Mouse (Mus musculus) hindbrain, embryonic 14.5 days (tissue): ENCODE measurements around the gene Lin7a. TPM values are rescaled to one million over a fixed set of nuclear protein-coding genes. Genes with fewer than 3 reads are reported as not detected.

Experiments used
- ATAC-seq: fragments of 200-750 bp; cut with Nextera tagmentation; 2 replicates; pipeline ENCODE4 v1.8.0; 2017; ENCODE audit warnings: moderate number of reproducible peaks, mild to moderate bottlenecking, moderate TSS enrichment, moderate library complexity; ENCODE audit not compliant: low FRiP score
- DNase-seq: peaks from one replicate; pipeline ENCODE4 v3.0.0-alpha.2; 2015; ENCODE audit warnings: low spot score
- H3K27ac ChIP-seq: fragments of 300-500 bp; sonication (generic); 2 replicates; pipeline ENCODE4 v1.5.1; 2014; ENCODE audit warnings: mild to moderate bottlenecking, moderate library complexity
- H3K27me3 ChIP-seq: fragments of 300-500 bp; sonication (generic); 2 replicates; pipeline ENCODE4 v1.6.1; 2014; ENCODE audit warnings: mild to moderate bottlenecking, low read length, mixed read lengths; ENCODE audit not compliant: control insufficient read depth, insufficient read depth
- H3K36me3 ChIP-seq: fragments of 300-500 bp; sonication (generic); replicated peaks from 2 replicates; pipeline ENCODE4 v1.6.1; 2014; ENCODE audit not compliant: control insufficient read depth, insufficient read depth
- H3K4me1 ChIP-seq: fragments of 300-500 bp; sonication (generic); replicated peaks from 2 replicates; pipeline ENCODE4 v1.6.1; 2014; ENCODE audit warnings: antibody characterized with exemption, low read length, mixed read lengths; ENCODE audit not compliant: control insufficient read depth, insufficient read depth
- H3K4me2 ChIP-seq: fragments of 300-500 bp; sonication (generic); replicated peaks from 2 replicates; pipeline ENCODE4 v1.6.1; 2014; ENCODE audit warnings: mild to moderate bottlenecking, moderate library complexity
- H3K4me3 ChIP-seq: fragments of 300-500 bp; sonication (generic); replicated peaks from 2 replicates; pipeline ENCODE4 v1.5.1; 2014; ENCODE audit warnings: mild to moderate bottlenecking, low read length
- H3K9ac ChIP-seq: fragments of 300-500 bp; sonication (generic); 2 replicates; pipeline ENCODE4 v1.6.1; 2014
- H3K9me3 ChIP-seq: fragments of 300-500 bp; sonication (generic); 2 replicates; pipeline ENCODE4 v1.6.1; 2016; ENCODE audit warnings: low read length; ENCODE audit not compliant: control insufficient read depth
- whole genome bisulfite sequencing: fragments of 180-500 bp; shearing (Covaris S2); extraction: QIAGEN DNeasy Blood & Tissue Kit; methylation state at CpG from one replicate; pipeline ENCODE4 v1.1.7; 2014; 5-methylcytosine and 5-hydroxymethylcytosine counted together
- polyA plus RNA-seq: library from polyadenylated mRNA; unstranded; fragments of >200 nt; fragmentation: Nextera tagmentation; extraction: Ambion mirVana; gene quantifications from 2 replicates; pipeline ENCODE4 v1.2.1, GENCODE M21; 2014

The Lin7a gene
- polyA plus RNA-seq, 1 experiment from 2014 or later, result 36.2 TPM

DNA sequence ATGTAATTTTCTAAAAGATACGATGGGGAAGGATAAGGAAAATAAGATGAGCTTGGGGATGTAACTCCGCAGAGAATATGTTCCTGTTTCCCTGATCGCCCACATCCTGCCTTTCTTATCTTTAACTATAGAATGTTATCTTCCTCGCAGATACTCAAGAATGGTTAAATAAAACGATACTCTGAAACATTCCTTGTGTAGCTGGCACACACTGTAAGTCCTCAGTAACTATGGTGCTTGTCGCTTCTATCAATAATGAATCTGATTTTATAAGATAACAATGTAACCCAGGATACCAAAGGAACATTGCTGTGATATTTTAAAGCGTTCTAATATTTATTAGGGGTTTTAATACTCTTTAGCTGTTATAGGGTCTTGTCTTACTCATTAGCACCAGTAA is 22.4 kb upstream of the Lin7a start:
- ATAC-seq (no peak), DNase-seq (no peak)
- Histone ChIP-seq H3K36me3 (no peaks in the 10 kb centered on the region), H3K4me2 (no peak overlapping the region), H3K9me3 (no peaks in the 10 kb centered on the region), H3K27ac (no peak overlapping the region), H3K9ac (no peak overlapping the region), H3K4me1 (no peaks in the 10 kb centered on the region), H3K27me3 (no peaks in the 10 kb centered on the region), H3K4me3 (no peak overlapping the region)
- 91% methylated on average over 7 of the region's 7 CpGs for WGBS

GRCm38 (mm10) chr10:107249606-107250186 is 21.8 kb upstream of the Lin7a start:
- H3K9ac ChIP-seq, result no peak overlapping the region
- DNase-seq, result no peak
- no peaks in the 10 kb centered on the region for H3K27me3 ChIP-seq
- no peak for ATAC-seq
- H3K4me1 ChIP-seq, result no peaks in the 10 kb centered on the region
- no peak overlapping the region for H3K4me2 ChIP-seq
- no peak overlapping the region for H3K4me3 ChIP-seq
- H3K36me3 ChIP-seq, result no peaks in the 10 kb centered on the region
- 85% methylated on average over 5 of the region's 5 CpGs for WGBS
- H3K27ac ChIP-seq, result no peak overlapping the region
- no peaks in the 10 kb centered on the region for H3K9me3 ChIP-seq

DNA sequence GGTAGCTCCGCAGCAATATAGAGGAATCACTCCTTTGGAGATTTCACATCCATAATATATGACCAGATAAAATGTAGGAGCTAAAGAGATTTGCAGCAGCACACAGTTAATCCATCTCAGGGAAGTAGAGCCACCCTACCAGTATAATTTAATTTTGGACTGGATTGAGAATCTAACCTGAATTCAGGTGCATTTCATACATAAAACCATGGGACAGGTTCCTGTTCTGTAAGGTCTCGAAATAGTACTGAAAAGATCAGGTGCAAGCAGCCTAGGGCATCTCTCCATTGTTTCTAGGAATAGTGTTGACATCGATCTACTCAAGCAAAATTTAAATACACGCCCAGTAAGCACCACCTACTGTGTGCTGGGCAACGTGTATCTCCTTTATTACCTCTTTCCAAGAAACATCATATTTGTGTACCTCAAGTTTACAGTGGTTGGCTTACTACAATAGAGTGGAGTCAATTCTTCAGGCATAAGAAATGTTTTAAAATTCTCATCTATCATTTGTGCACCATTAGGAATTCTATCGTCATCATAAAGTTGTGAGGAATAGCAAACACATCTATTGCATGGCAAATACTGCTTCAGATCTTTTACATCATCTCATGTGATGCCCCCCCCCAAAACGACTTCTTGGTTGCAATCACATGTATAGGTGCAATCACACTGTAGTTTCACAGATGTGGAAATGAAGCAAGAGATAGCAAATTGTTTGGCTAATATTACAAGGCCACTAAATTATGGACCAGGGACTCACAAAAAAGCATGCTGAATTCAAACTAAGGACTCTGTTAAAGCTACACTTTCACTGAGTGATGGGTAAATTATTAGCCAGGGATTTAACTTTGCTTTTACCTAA is 20.9 kb upstream of the Lin7a start:
- H3K4me1 ChIP-seq, result no peaks in the 10 kb centered on the region
- H3K4me2 ChIP-seq, result no peak overlapping the region
- no peak for DNase-seq
- no peak overlapping the region for H3K9ac ChIP-seq
- no peak overlapping the region for H3K27ac ChIP-seq
- H3K36me3 ChIP-seq, result no peaks in the 10 kb centered on the region
- H3K4me3 ChIP-seq, result no peak overlapping the region
- no peaks in the 10 kb centered on the region for H3K9me3 ChIP-seq
- 84% methylated on average over 7 of the region's 7 CpGs for WGBS
- no peak for ATAC-seq
- H3K27me3 ChIP-seq, result no peaks in the 10 kb centered on the region

DNA sequence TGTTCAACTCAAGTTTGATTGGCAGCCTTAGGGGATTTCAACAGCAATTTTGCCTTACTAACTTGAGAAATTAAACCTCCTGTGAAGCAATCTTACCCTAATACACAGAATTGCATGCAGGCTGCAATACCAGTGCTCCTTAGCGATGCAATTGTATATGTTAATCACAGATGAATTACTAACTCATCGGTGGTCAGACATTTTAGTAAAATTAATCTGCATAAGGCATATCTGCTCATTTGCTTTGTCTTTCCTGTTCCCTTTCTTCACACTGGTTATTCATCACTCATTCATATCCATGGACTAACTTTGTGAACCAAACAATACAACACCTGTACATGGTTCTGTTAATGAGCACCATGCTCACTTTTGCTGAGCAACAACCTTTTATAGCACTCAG is 20.2 kb upstream of the Lin7a start:
- no peak overlapping the region for H3K4me3 ChIP-seq
- WGBS, result 74% methylated on average over 2 of the region's 2 CpGs
- H3K4me1 ChIP-seq, result no peaks in the 10 kb centered on the region
- H3K27ac ChIP-seq, result no peak overlapping the region
- no peaks in the 10 kb centered on the region for H3K9me3 ChIP-seq
- H3K27me3 ChIP-seq, result no peaks in the 10 kb centered on the region
- H3K36me3 ChIP-seq, result no peaks in the 10 kb centered on the region
- no peak overlapping the region for H3K9ac ChIP-seq
- DNase-seq (no peak), ATAC-seq (no peak)
- no peak overlapping the region for H3K4me2 ChIP-seq

DNA sequence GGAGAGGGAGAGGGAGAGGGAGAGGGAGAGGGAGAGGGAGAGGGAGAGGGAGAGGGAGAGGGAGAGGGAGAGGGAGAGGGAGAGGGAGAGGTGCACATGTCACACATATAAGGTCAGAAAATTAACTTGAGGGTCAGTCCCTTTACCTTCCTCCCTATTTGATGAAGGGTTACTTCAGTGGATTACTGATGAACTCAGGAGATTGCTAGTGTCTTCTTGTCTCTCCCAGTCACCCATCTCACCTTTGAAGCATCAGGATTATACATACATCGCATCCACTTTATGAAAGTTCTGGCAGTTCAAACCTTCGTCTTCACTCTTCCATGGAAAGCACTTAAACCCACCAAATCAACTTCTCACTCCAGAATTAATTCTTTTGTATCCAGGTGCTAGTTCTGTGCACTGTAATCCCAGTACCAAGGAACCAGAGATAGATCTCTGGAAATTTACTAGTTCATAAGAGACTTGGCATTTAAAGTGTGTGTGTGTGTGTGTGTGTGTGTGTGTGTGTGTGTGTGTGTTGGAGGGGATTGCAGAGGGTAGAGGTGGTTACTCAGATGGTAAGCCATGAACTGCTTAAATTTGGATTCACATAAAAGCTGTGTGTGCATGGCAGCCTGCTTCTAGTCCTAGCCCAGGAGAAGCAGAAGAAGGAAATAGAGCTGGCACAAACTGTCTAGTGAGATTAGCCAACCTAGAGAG is 19.5 kb upstream of the Lin7a start:
- H3K4me1 ChIP-seq, result no peaks in the 10 kb centered on the region
- WGBS, result 88% methylated on average over 2 of the region's 2 CpGs
- no peak overlapping the region for H3K4me2 ChIP-seq
- DNase-seq (no peak), ATAC-seq (no peak)
- no peaks in the 10 kb centered on the region for H3K36me3 ChIP-seq
- H3K9me3 ChIP-seq, result no peaks in the 10 kb centered on the region
- H3K4me3 ChIP-seq, result no peak overlapping the region
- no peaks in the 10 kb centered on the region for H3K27me3 ChIP-seq
- H3K9ac ChIP-seq, result no peak overlapping the region
- no peak overlapping the region for H3K27ac ChIP-seq

- WGBS, result 89% methylated on average over 3 of the region's 3 CpGs
- Histone ChIP-seq H3K9me3 (no peaks in the 10 kb centered on the region), H3K4me3 (no peak overlapping the region), H3K36me3 (no peaks in the 10 kb centered on the region), H3K27me3 (no peaks in the 10 kb centered on the region), H3K9ac (no peak overlapping the region), H3K4me1 (no peaks in the 10 kb centered on the region), H3K27ac (no peak overlapping the region), H3K4me2 (no peak overlapping the region)
- DNase-seq (no peak), ATAC-seq (no peak)
Observed at GRCm38 (mm10) chr10:107252503-107252815, 19.0 kb upstream of the Lin7a start.

DNA sequence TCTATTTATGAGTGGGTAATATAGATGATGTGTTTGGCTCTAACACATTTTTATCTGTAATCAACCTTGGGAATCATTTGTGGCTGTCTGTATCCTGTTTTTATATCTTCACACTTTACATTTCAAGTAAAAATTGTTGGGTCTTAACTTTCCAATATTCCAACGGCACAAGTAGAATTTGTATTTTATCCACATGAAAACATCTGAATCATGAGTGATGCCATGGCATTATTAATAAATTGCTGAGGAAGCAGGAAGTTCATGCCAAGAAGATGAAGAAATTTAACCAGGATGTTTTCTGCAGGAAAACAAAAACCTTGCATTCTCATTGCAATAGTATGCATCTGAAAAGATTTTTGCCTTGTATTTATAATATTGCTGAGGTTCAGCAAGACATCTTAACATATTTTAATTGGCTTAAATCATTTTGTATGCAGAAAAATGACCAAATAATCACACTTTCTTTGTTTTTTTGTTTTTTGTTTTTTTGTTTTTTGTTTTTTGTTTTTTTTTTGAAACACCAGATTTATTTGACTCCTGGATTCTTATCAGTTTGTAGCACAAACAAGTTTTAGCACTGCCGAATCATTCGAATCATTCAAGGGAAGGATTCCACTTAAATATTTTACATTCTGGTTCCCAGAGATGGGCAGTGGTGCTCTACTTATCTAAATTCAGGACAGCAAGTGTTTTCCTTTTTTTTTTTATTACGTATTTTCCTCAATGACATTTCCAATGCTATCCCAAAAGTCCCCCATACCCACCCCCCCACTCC is 18.1 kb upstream of the Lin7a start:
- ATAC-seq (no peak), DNase-seq (no peak)
- H3K4me2 ChIP-seq, result no peak overlapping the region
- H3K27me3 ChIP-seq, result no peaks in the 10 kb centered on the region
- no peaks in the 10 kb centered on the region for H3K9me3 ChIP-seq
- no peak overlapping the region for H3K27ac ChIP-seq
- no peaks in the 10 kb centered on the region for H3K4me1 ChIP-seq
- H3K36me3 ChIP-seq, result no peaks in the 10 kb centered on the region
- H3K4me3 ChIP-seq, result no peak overlapping the region
- no peak overlapping the region for H3K9ac ChIP-seq
- 96% methylated on average over 4 of the region's 4 CpGs for WGBS

DNA sequence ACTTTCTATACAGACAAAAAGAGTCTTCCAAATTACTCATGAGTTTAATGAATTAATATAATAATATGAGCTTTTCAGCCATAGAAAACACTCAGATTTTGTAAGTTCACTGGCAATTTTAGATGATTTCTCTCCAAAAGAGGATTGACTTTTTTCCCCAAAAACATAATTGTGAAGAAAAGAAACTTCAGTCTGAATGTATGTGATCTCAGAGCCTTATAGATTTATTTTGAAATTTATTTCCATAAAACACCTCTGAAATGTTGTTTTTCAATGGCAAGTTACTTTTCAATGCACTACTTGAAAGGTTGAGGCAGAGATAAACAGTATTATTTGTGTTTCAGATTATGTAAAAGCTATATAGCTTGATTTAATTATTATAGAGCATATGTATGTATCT is 16.8 kb upstream of the Lin7a start:
- no peaks in the 10 kb centered on the region for H3K4me1 ChIP-seq
- H3K9ac ChIP-seq, result no peak overlapping the region
- H3K4me2 ChIP-seq, result no peak overlapping the region
- no peak overlapping the region for H3K27ac ChIP-seq
- ATAC-seq (no peak), DNase-seq (no peak)
- H3K36me3 ChIP-seq, result no peaks in the 10 kb centered on the region
- no peaks in the 10 kb centered on the region for H3K27me3 ChIP-seq
- no peaks in the 10 kb centered on the region for H3K9me3 ChIP-seq
- no peak overlapping the region for H3K4me3 ChIP-seq

DNA sequence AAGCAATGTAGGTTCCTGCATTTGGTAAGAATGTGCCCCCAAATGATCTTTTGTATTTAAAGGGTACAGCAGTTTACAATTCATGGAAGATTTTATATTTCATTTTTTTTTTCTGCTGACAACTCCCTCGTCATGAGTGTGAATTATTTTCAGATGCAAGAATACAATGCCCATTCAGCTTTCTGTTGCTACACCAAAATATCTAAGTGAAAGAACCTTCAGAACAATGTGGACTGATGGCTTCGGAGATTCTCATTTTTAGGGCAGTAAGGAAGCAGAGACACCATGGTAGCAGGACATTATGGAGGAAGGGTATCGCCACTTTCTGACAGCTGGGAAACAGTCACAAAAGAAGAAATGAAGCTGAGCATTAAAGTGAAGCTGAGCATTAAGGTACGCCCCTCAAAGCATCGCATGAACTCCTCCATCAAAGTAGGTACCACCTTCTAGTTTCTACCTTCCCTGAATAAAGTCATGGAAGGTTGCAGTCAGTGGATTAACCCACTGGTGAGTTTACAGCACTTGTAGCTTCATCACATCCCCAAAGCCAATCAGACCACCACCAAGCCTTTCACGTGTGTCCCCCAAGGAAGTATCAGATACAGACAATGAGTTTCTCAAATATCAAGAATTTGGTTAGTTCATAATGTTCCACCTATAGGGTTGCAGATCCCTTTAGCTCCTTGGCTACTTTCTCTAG is 16.0 kb upstream of the Lin7a start:
- 88% methylated on average over 6 of the region's 6 CpGs for WGBS
- DNase-seq, result no peak
- no peak for ATAC-seq
- Histone ChIP-seq H3K4me1 (no peaks in the 10 kb centered on the region), H3K9me3 (no peaks in the 10 kb centered on the region), H3K27me3 (no peaks in the 10 kb centered on the region), H3K4me3 (no peak overlapping the region), H3K9ac (no peak overlapping the region), H3K4me2 (no peak overlapping the region), H3K27ac (no peak overlapping the region), H3K36me3 (no peaks in the 10 kb centered on the region)
